Mouse (Mus musculus) small intestine, adult 2 months (tissue): ENCODE data around the gene Chmp4b.

Experiments
- CTCF ChIP-seq: fragments of 200-500 bp; IDR thresholded peaks from 2 replicates; pipeline ENCODE4 v1.5.1; 2012; ENCODE audit warnings: low read depth, mild to moderate bottlenecking, control low read depth, inconsistent platforms, low read length, moderate library complexity, mixed read lengths; ENCODE audit not compliant: insufficient replicate concordance, insufficient read length; ENCODE audit errors: extremely low read depth
- POLR2A ChIP-seq: fragments of 200-500 bp; IDR thresholded peaks from 2 replicates; pipeline ENCODE4 v1.6.1; 2012; ENCODE audit warnings: low read depth, mild to moderate bottlenecking, control low read depth, inconsistent platforms, low read length, moderate library complexity

- TF ChIP-seq CTCF = no peak
- no peak for TF ChIP-seq POLR2A
Observed at GRCm38 (mm10) chr2:154707830-154708385, 56.4 kb downstream of the Chmp4b start.
